Mouse (Mus musculus): Measurements from ENCODE around the gene Tnip3. TPM values are rescaled to one million over a fixed set of nuclear protein-coding genes. Genes with fewer than 3 reads are reported as not detected.

The Tnip3 gene
- polyA plus RNA-seq, 1 experiment from 2014 or later: not detected

GRCm38 (mm10) chr6:65621260-65621659, 96.1 kb downstream of the Tnip3 start:
- Histone ChIP-seq H3K27me3 (ENCODE audit: control insufficient read depth, insufficient read depth, low read depth, low read length) (no peaks in the 10 kb centered on the region), H3K9ac (ENCODE audit: low read depth, low read length) (no peak overlapping the region), H3K36me3 (ENCODE audit: control insufficient read depth, insufficient read depth) (no peaks in the 10 kb centered on the region), H3K4me2 (ENCODE audit: low read depth, low read length) (no peak overlapping the region), H3K4me1 (ENCODE audit: control insufficient read depth, low read depth, low read length) (no peaks in the 10 kb centered on the region), H3K9me3 (replicated peaks; ENCODE audit: control insufficient read depth, low read length) (no peaks in the 10 kb centered on the region), H3K4me3 (ENCODE audit: low read depth, low read length) (no peak overlapping the region), H3K27ac (ENCODE audit: low read length) (no peak overlapping the region)
- ATAC-seq (ENCODE audit: low read depth): no peak

GRCm38 (mm10) chr6:65623016-65623715, 98.1 kb downstream of the Tnip3 start:
- no peak overlapping the region for H3K27ac ChIP-seq (ENCODE audit: low read length)
- no peak for ATAC-seq (ENCODE audit: low read depth)
- H3K4me2 ChIP-seq (ENCODE audit: low read depth, low read length): no peak overlapping the region
- H3K27me3 ChIP-seq (ENCODE audit: control insufficient read depth, insufficient read depth, low read depth, low read length): no peaks in the 10 kb centered on the region
- no peak overlapping the region for H3K4me3 ChIP-seq (ENCODE audit: low read depth, low read length)
- no peak overlapping the region for H3K9ac ChIP-seq (ENCODE audit: low read depth, low read length)
- no peaks in the 10 kb centered on the region for H3K4me1 ChIP-seq (ENCODE audit: control insufficient read depth, low read depth, low read length)
- no peaks in the 10 kb centered on the region for H3K36me3 ChIP-seq (ENCODE audit: control insufficient read depth, insufficient read depth)
- 55% methylated on average over 3 of the region's 3 CpGs for WGBS (ENCODE audit: insufficient replicate concordance)
- H3K9me3 ChIP-seq (replicated peaks; ENCODE audit: control insufficient read depth, low read length): no peaks in the 10 kb centered on the region

GRCm38 (mm10) chr6:65630578-65630977, 105.5 kb downstream of the Tnip3 start:
- Histone ChIP-seq H3K27ac (ENCODE audit: low read length) (no peak overlapping the region), H3K9ac (ENCODE audit: low read depth, low read length) (no peak overlapping the region), H3K4me3 (ENCODE audit: low read depth, low read length) (no peak overlapping the region), H3K9me3 (replicated peaks; ENCODE audit: control insufficient read depth, low read length) (no peaks in the 10 kb centered on the region), H3K36me3 (ENCODE audit: control insufficient read depth, insufficient read depth) (no peaks in the 10 kb centered on the region), H3K4me2 (ENCODE audit: low read depth, low read length) (no peak overlapping the region), H3K27me3 (ENCODE audit: control insufficient read depth, insufficient read depth, low read depth, low read length) (no peaks in the 10 kb centered on the region), H3K4me1 (ENCODE audit: control insufficient read depth, low read depth, low read length) (no peaks in the 10 kb centered on the region)
- 60% methylated on average over 2 of the region's 2 CpGs for WGBS (ENCODE audit: insufficient replicate concordance)
- ATAC-seq (ENCODE audit: low read depth): no peak

- no peaks in the 10 kb centered on the region for H3K27me3 ChIP-seq (ENCODE audit: control insufficient read depth, insufficient read depth, low read depth, low read length)
- no peaks in the 10 kb centered on the region for H3K9me3 ChIP-seq (replicated peaks; ENCODE audit: control insufficient read depth, low read length)
- H3K4me1 ChIP-seq (ENCODE audit: control insufficient read depth, low read depth, low read length): no peaks in the 10 kb centered on the region
- ATAC-seq (ENCODE audit: low read depth): no peak
- 59% methylated on average over 5 of the region's 5 CpGs for WGBS (ENCODE audit: insufficient replicate concordance)
- H3K36me3 ChIP-seq (ENCODE audit: control insufficient read depth, insufficient read depth): no peaks in the 10 kb centered on the region
- no peak overlapping the region for H3K4me3 ChIP-seq (ENCODE audit: low read depth, low read length)
- H3K9ac ChIP-seq (ENCODE audit: low read depth, low read length): no peak overlapping the region
- no peak overlapping the region for H3K27ac ChIP-seq (ENCODE audit: low read length)
- H3K4me2 ChIP-seq (ENCODE audit: low read depth, low read length): no peak overlapping the region
These were observed 107.1 kb downstream of the Tnip3 start for GRCm38 (mm10) chr6:65632184-65632583.

GRCm38 (mm10) chr6:65642431-65642830, 117.3 kb downstream of the Tnip3 start:
- H3K9ac ChIP-seq (ENCODE audit: low read depth, low read length): no peak overlapping the region
- no peak for ATAC-seq (ENCODE audit: low read depth)
- no peak overlapping the region for H3K4me3 ChIP-seq (ENCODE audit: low read depth, low read length)
- H3K4me2 ChIP-seq (ENCODE audit: low read depth, low read length): no peak overlapping the region
- H3K36me3 ChIP-seq (ENCODE audit: control insufficient read depth, insufficient read depth): no peaks in the 10 kb centered on the region
- no peaks in the 10 kb centered on the region for H3K4me1 ChIP-seq (ENCODE audit: control insufficient read depth, low read depth, low read length)
- H3K27ac ChIP-seq (ENCODE audit: low read length): no peak overlapping the region
- no peaks in the 10 kb centered on the region for H3K9me3 ChIP-seq (replicated peaks; ENCODE audit: control insufficient read depth, low read length)
- H3K27me3 ChIP-seq (ENCODE audit: control insufficient read depth, insufficient read depth, low read depth, low read length): no peaks in the 10 kb centered on the region

- H3K27ac ChIP-seq (ENCODE audit: low read length): no peak overlapping the region
- H3K36me3 ChIP-seq (ENCODE audit: control insufficient read depth, insufficient read depth): no peaks in the 10 kb centered on the region
- no peaks in the 10 kb centered on the region for H3K9me3 ChIP-seq (replicated peaks; ENCODE audit: control insufficient read depth, low read length)
- no peak overlapping the region for H3K4me2 ChIP-seq (ENCODE audit: low read depth, low read length)
- no peak for ATAC-seq (ENCODE audit: low read depth)
- no peak overlapping the region for H3K9ac ChIP-seq (ENCODE audit: low read depth, low read length)
- H3K4me3 ChIP-seq (ENCODE audit: low read depth, low read length): no peak overlapping the region
- H3K27me3 ChIP-seq (ENCODE audit: control insufficient read depth, insufficient read depth, low read depth, low read length): no peaks in the 10 kb centered on the region
- no peaks in the 10 kb centered on the region for H3K4me1 ChIP-seq (ENCODE audit: control insufficient read depth, low read depth, low read length)
- 51% methylated on average over 4 of the region's 4 CpGs for WGBS (ENCODE audit: insufficient replicate concordance)
These were observed 119.0 kb downstream of the Tnip3 start for GRCm38 (mm10) chr6:65644110-65644509.

- Histone ChIP-seq H3K4me2 (ENCODE audit: low read depth, low read length) (no peak overlapping the region), H3K4me3 (ENCODE audit: low read depth, low read length) (no peak overlapping the region), H3K9me3 (replicated peaks; ENCODE audit: control insufficient read depth, low read length) (no peaks in the 10 kb centered on the region), H3K27me3 (ENCODE audit: control insufficient read depth, insufficient read depth, low read depth, low read length) (no peaks in the 10 kb centered on the region), H3K27ac (ENCODE audit: low read length) (no peak overlapping the region), H3K9ac (ENCODE audit: low read depth, low read length) (no peak overlapping the region), H3K36me3 (ENCODE audit: control insufficient read depth, insufficient read depth) (no peaks in the 10 kb centered on the region), H3K4me1 (ENCODE audit: control insufficient read depth, low read depth, low read length) (no peaks in the 10 kb centered on the region)
- 45% methylated on average over 3 of the region's 3 CpGs for WGBS (ENCODE audit: insufficient replicate concordance)
- no peak for ATAC-seq (ENCODE audit: low read depth)
These were observed 121.3 kb downstream of the Tnip3 start for GRCm38 (mm10) chr6:65646408-65646807.

GRCm38 (mm10) chr6:65647731-65648130, 122.6 kb downstream of the Tnip3 start:
- Histone ChIP-seq H3K9ac (ENCODE audit: low read depth, low read length) (no peak overlapping the region), H3K27ac (ENCODE audit: low read length) (no peak overlapping the region), H3K27me3 (ENCODE audit: control insufficient read depth, insufficient read depth, low read depth, low read length) (no peaks in the 10 kb centered on the region), H3K4me2 (ENCODE audit: low read depth, low read length) (no peak overlapping the region), H3K4me3 (ENCODE audit: low read depth, low read length) (no peak overlapping the region), H3K36me3 (ENCODE audit: control insufficient read depth, insufficient read depth) (no peaks in the 10 kb centered on the region), H3K9me3 (replicated peaks; ENCODE audit: control insufficient read depth, low read length) (no peaks in the 10 kb centered on the region), H3K4me1 (ENCODE audit: control insufficient read depth, low read depth, low read length) (no peaks in the 10 kb centered on the region)
- 34% methylated on average over 6 of the region's 6 CpGs for WGBS (ENCODE audit: insufficient replicate concordance)
- no peak for ATAC-seq (ENCODE audit: low read depth)

- Histone ChIP-seq H3K27me3 (ENCODE audit: control insufficient read depth, insufficient read depth, low read depth, low read length) (no peaks in the 10 kb centered on the region), H3K4me2 (ENCODE audit: low read depth, low read length) (no peak overlapping the region), H3K9ac (ENCODE audit: low read depth, low read length) (no peak overlapping the region), H3K27ac (ENCODE audit: low read length) (no peak overlapping the region), H3K4me1 (ENCODE audit: control insufficient read depth, low read depth, low read length) (no peaks in the 10 kb centered on the region), H3K36me3 (ENCODE audit: control insufficient read depth, insufficient read depth) (no peaks in the 10 kb centered on the region), H3K4me3 (ENCODE audit: low read depth, low read length) (no peak overlapping the region), H3K9me3 (replicated peaks; ENCODE audit: control insufficient read depth, low read length) (no peaks in the 10 kb centered on the region)
- no peak for ATAC-seq (ENCODE audit: low read depth)
- WGBS (ENCODE audit: insufficient replicate concordance): 41% methylated on average over 4 of the region's 4 CpGs
These were observed 126.3 kb downstream of the Tnip3 start for GRCm38 (mm10) chr6:65651376-65651775.

Data from liver, embryonic 16.5 days (tissue).